Mouse (Mus musculus) ovary, adult 18-20 months (tissue): ENCODE data around the gene Pdlim1.
A peak's percentile ranks its signal among the peaks of the same experiment; 100 is the strongest.
"Not testable (repeated sequence)": the region's sequence is repeated elsewhere in the genome, so short reads cannot be mapped to it uniquely, and the experiment has no call there.

Source experiments
- DNase-seq: peaks from one replicate; pipeline ENCODE4 v3.0.0; 2022; ENCODE audit warnings: low spot score, mixed read lengths

Pdlim1 gene

GRCm38 (mm10) chr19:40240838-40241689 is 30.6 kb downstream of the Pdlim1 start:
- DNase-seq: peak; percentile 60

- no peak for DNase-seq
These were observed 31.3 kb downstream of the Pdlim1 start for GRCm38 (mm10) chr19:40240360-40240759.

GRCm38 (mm10) chr19:40238175-40238850 is 33.3 kb downstream of the Pdlim1 start:
- no peak for DNase-seq

GRCm38 (mm10) chr19:40232560-40232959 is 39.1 kb downstream of the Pdlim1 start:
- DNase-seq: no peak

- no peak for DNase-seq
These were observed 39.7 kb downstream of the Pdlim1 start for GRCm38 (mm10) chr19:40231825-40232541.

GRCm38 (mm10) chr19:40231074-40231738 is 40.4 kb downstream of the Pdlim1 start:
- DNase-seq: no peak

- no peak for DNase-seq
These were observed 45.0 kb downstream of the Pdlim1 start for GRCm38 (mm10) chr19:40226516-40227151.

GRCm38 (mm10) chr19:40225761-40226110 is 45.9 kb downstream of the Pdlim1 start:
- DNase-seq: no peak

- DNase-seq: peak; percentile 23
These were observed 46.4 kb downstream of the Pdlim1 start for GRCm38 (mm10) chr19:40225102-40225760.

- not testable (repeated sequence) for DNase-seq
These were observed 49.3 kb downstream of the Pdlim1 start for GRCm38 (mm10) chr19:40222307-40222706.

- DNase-seq: no peak
These were observed 50.8 kb downstream of the Pdlim1 start for GRCm38 (mm10) chr19:40220878-40221277.

- not testable (repeated sequence) for DNase-seq
These were observed 68.7 kb downstream of the Pdlim1 start for GRCm38 (mm10) chr19:40202947-40203346.

GRCm38 (mm10) chr19:40190596-40190995 is 81.0 kb downstream of the Pdlim1 start:
- DNase-seq: no peak

GRCm38 (mm10) chr19:40187160-40187559 is 84.5 kb downstream of the Pdlim1 start, which contains the start of gene Cyp2c70:
Gene Cyp2c70, minus strand, starts transcription at chr19:40187333.
- no peak for DNase-seq

GRCm38 (mm10) chr19:40183600-40183999 is 88.0 kb downstream of the Pdlim1 start:
- DNase-seq: no peak

- DNase-seq: no peak
These were observed 93.3 kb downstream of the Pdlim1 start for GRCm38 (mm10) chr19:40178311-40178710.
